Comparison of ENCODE assay signal across 30 mouse cellular contexts in genomic region chr3:86311406-86311805, GRCm38 (mm10).
A peak's percentile ranks its signal among the peaks of the same experiment; 100 is the strongest.
DNase-seq lines count a peak whose midpoint lies in the region; ATAC-seq and TF ChIP-seq lines count a peak whose summit lies in the region.
"Had no signal": no experiment of that assay in that cellular context is flagged by ENCODE, and none has a peak within 500 bp of the region (broad histone marks: within the 10 kb centered on the region; RNA-seq: fewer than 3 reads in every experiment).

No protein-coding gene starts in this region.

- H3K9ac ChIP-seq in limb, embryonic 11.5 days (ENCODE audit: low read length) = no peak overlapping the region
- no peak overlapping the region for H3K9ac ChIP-seq in embryonic facial prominence, embryonic 11.5 days (replicated peaks; ENCODE audit: low read length)
- H3K9ac ChIP-seq: embryonic facial prominence, embryonic 13.5 days; embryonic facial prominence, embryonic 15.5 days; forebrain, embryonic 12.5 days had no signal

- intact Hi-C loops in heart, postnatal 36 days (cut with DNase I) = no loop called here

- H3K4me3 ChIP-seq in limb, embryonic 11.5 days (ENCODE audit: low read depth, low read length) = no peak overlapping the region
- no peak overlapping the region for H3K4me3 ChIP-seq in limb, embryonic 10.5 days
- no peak overlapping the region for H3K4me3 ChIP-seq in embryonic facial prominence, embryonic 11.5 days (ENCODE audit: low read depth, low read length)
- H3K4me3 ChIP-seq: embryonic facial prominence, embryonic 13.5 days; embryonic facial prominence, embryonic 15.5 days; erythroblast, embryonic 14.5 days; forebrain, embryonic 10.5 days; forebrain, embryonic 12.5 days had no signal

- peak; percentile 63 for DNase-seq in embryo, embryonic 10.5 days (ENCODE audit: low spot score)
- no peak for DNase-seq in embryo, embryonic 10 days (ENCODE audit: low spot score)
- DNase-seq in limb, embryonic 11.5 days (ENCODE audit: low spot score) = peak; percentile 37
- DNase-seq in limb, embryonic 10.5 days (ENCODE audit: low spot score) = no peak
- peak; percentile 9 for DNase-seq in brain, embryonic 14.5 days (ENCODE audit: low read depth)
- peak; percentile 76 for DNase-seq in embryonic facial prominence, embryonic 11.5 days (ENCODE audit: low spot score)
- DNase-seq in heart, postnatal 36 days = no peak
- DNase-seq: adrenal gland, adult 8-10 months; adrenal gland, postnatal 14 days; adrenal gland, postnatal 36 days; B cell, adult 2 months; cerebellum, adult 11 months; cerebellum, adult 18-20 months; cerebellum, adult 8-10 months; cerebellum, adult 9-11 months; cerebellum, postnatal 14 days; cerebellum, postnatal 36 days had no signal

- no peaks in the 10 kb centered on the region for H3K36me3 ChIP-seq in limb, embryonic 11.5 days (ENCODE audit: control insufficient read depth, insufficient read depth, low read length)
- H3K36me3 ChIP-seq in limb, embryonic 10.5 days = no peaks in the 10 kb centered on the region
- no peaks in the 10 kb centered on the region for H3K36me3 ChIP-seq in embryonic facial prominence, embryonic 11.5 days (replicated peaks; ENCODE audit: control insufficient read depth, insufficient read depth, low read depth, low read length)
- H3K36me3 ChIP-seq: embryonic facial prominence, embryonic 13.5 days; embryonic facial prominence, embryonic 15.5 days; forebrain, embryonic 10.5 days; forebrain, embryonic 12.5 days had no signal

- no peak for TF ChIP-seq CTCF in brain, embryonic 14.5 days (IDR thresholded peaks at IDR 0.05; ENCODE audit: borderline replicate concordance, extremely low read depth, insufficient read depth, insufficient read length)

- H3K27me3 ChIP-seq in limb, embryonic 11.5 days (ENCODE audit: control insufficient read depth, insufficient read depth, low read length) = no peaks in the 10 kb centered on the region
- H3K27me3 ChIP-seq in limb, embryonic 10.5 days (ENCODE audit: low read depth, poor library complexity, severe bottlenecking) = no peaks in the 10 kb centered on the region
- no peaks in the 10 kb centered on the region for H3K27me3 ChIP-seq in embryonic facial prominence, embryonic 11.5 days (ENCODE audit: control insufficient read depth, insufficient read depth, low read length)
- H3K27me3 ChIP-seq: CH12.LX; embryonic facial prominence, embryonic 13.5 days; embryonic facial prominence, embryonic 15.5 days; forebrain, embryonic 12.5 days; Patski had no signal

- H3K4me2 ChIP-seq in limb, embryonic 11.5 days (ENCODE audit: low read depth, severe bottlenecking) = no peak overlapping the region
- H3K4me2 ChIP-seq in embryonic facial prominence, embryonic 11.5 days (ENCODE audit: low read depth, low read length) = no peak overlapping the region
- H3K4me2 ChIP-seq: embryonic facial prominence, embryonic 13.5 days; embryonic facial prominence, embryonic 15.5 days; forebrain, embryonic 12.5 days had no signal

- TF ChIP-seq POLR2A in brain, embryonic 14.5 days (IDR thresholded peaks at IDR 0.05; ENCODE audit: borderline replicate concordance, extremely low read depth, insufficient read depth, insufficient read length, poor library complexity, severe bottlenecking) = no peak

- ATAC-seq in limb, embryonic 11.5 days (ENCODE audit: insufficient number of reproducible peaks, low FRiP score, low TSS enrichment, low read depth) = no peak
- no peak for ATAC-seq in embryonic facial prominence, embryonic 11.5 days (replicated peaks; ENCODE audit: insufficient number of reproducible peaks, low FRiP score, low TSS enrichment, low read depth)
- ATAC-seq in megakaryocyte progenitor cell, adult 5-6 weeks (replicated peaks; ENCODE audit: poor library complexity) = no peak
- ATAC-seq: activated CD4-positive, CD25-positive, alpha-beta regulatory T cell, adult 4 months; CD4-positive, CD25-positive, alpha-beta regulatory T cell, adult 4 months; forebrain, embryonic 14.5 days; forebrain, embryonic 16.5 days; Patski had no signal

- H3K4me1 ChIP-seq in limb, embryonic 11.5 days (ENCODE audit: control insufficient read depth, insufficient read depth, low read length) = peaks cover 14% of the 10 kb centered on the region
- H3K4me1 ChIP-seq in limb, embryonic 10.5 days = peaks cover 54% of the 10 kb centered on the region
- H3K4me1 ChIP-seq in embryonic facial prominence, embryonic 11.5 days (ENCODE audit: control insufficient read depth, insufficient read depth, low read length) = no peaks in the 10 kb centered on the region
- H3K4me1 ChIP-seq: embryonic facial prominence, embryonic 13.5 days; embryonic facial prominence, embryonic 15.5 days had no signal

- 8% methylated on average over 1 of the region's 1 CpGs for WGBS in limb, embryonic 11.5 days
- WGBS in limb, embryonic 10.5 days = 5% methylated on average over 1 of the region's 1 CpGs
- WGBS in embryonic facial prominence, embryonic 11.5 days = 10% methylated on average over 1 of the region's 1 CpGs

- no peak overlapping the region for H3K27ac ChIP-seq in limb, embryonic 11.5 days (replicated peaks; ENCODE audit: low read depth, low read length)
- no peak overlapping the region for H3K27ac ChIP-seq in limb, embryonic 10.5 days
- H3K27ac ChIP-seq in embryonic facial prominence, embryonic 11.5 days (replicated peaks; ENCODE audit: low read depth, low read length) = no peak overlapping the region
- H3K27ac ChIP-seq: embryonic facial prominence, embryonic 13.5 days; embryonic facial prominence, embryonic 15.5 days; forebrain, embryonic 10.5 days; forebrain, embryonic 12.5 days had no signal

- no peaks in the 10 kb centered on the region for H3K9me3 ChIP-seq in limb, embryonic 11.5 days (ENCODE audit: control insufficient read depth, low read length)
- H3K9me3 ChIP-seq in limb, embryonic 10.5 days (replicated peaks) = no peaks in the 10 kb centered on the region
- H3K9me3 ChIP-seq in embryonic facial prominence, embryonic 11.5 days (replicated peaks; ENCODE audit: control insufficient read depth, low read length) = no peaks in the 10 kb centered on the region
- H3K9me3 ChIP-seq: embryonic facial prominence, embryonic 13.5 days; embryonic facial prominence, embryonic 15.5 days; forebrain, embryonic 10.5 days; forebrain, embryonic 12.5 days; G1E had no signal

Comparison
In these comparisons a context has a peak if more than half of its experiments do, and no peak if none do; other contexts are left out.
1. DNase-seq: peak in embryo, embryonic 10.5 days (single experiment), limb, embryonic 11.5 days (single experiment), brain, embryonic 14.5 days (single experiment) and embryonic facial prominence, embryonic 11.5 days (single experiment); none in embryo, embryonic 10 days (single experiment), limb, embryonic 10.5 days (single experiment) and heart, postnatal 36 days (0 of 2).